Mouse (Mus musculus) heart, adult 9 months (tissue): ENCODE measurements around the gene Tmem253.

Experiments used
- DNase-seq, 2 experiments: peaks; one replicate each; pipeline ENCODE4 v3.0.0; 2022; ENCODE audit warnings: low spot score in 2 of 2

The Tmem253 gene

GRCm38 (mm10) chr14:52015445-52016100 is at the start of gene Tmem253:
Tmem253 (plus strand) TSS chr14:52015658.
- DNase-seq, result no peak

- DNase-seq, result no peak
Measured at GRCm38 (mm10) chr14:51967400-51967799, 48.1 kb upstream of the Tmem253 start.

DNA sequence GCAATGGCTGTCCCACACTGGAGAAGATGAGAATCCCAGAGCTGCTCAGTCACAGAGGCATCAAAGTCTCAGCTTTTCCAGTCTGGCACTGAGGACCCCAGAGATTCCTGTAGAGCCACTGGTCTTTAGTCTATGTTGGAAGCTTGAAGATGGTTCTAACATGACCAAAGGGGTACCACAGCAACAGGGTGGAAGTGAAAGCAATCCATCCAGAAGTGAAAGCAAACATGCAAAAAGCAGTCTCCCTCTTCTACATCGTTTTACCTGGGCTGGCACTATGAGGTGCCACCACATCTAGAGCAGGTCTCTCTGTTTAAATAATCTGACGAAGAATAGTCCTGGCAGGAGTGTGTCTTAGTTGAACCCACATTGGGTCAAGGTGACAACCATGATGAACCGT is 36.2 kb upstream of the Tmem253 start:
- no peak for DNase-seq

DNA sequence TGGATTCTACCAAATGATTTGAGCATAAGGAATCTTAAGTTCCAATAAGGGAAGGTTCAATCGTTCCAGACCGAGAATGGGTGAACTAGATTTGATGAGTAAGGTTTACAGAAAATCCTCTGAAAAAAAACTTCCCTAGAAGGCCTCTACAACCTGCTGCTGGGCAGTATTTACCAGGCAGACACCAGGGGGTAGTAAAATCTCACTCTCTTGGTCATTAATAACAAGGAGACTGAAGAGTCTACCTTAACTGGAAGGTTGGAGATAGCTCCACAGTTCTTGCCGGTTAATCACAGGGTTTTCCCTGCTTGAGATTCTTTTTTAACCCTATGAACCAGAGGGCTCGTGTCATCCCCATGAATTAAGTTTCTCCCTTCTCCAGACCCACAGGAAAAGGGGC is 32.2 kb upstream of the Tmem253 start:
- DNase-seq, result no peak

DNA sequence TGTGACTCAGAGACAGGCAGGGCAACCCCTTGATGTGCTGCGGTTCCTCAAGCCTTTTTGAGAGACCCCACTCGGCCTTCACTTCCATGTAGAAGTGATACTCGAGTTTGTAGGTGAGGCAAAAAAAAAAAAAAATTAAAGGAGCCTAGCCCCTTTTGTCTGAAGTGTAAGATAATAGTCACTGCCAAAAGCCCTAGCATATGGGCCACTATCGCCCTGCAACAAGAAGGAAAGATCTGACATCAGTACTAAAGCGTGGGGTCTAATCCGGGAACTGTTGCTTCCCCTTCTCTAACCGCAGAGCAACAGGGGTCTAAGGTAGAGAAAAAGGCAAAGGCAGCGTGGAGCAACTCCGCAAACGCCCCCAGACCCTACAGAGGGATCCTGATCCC is 31.6 kb upstream of the Tmem253 start:
- no peak for DNase-seq

DNA sequence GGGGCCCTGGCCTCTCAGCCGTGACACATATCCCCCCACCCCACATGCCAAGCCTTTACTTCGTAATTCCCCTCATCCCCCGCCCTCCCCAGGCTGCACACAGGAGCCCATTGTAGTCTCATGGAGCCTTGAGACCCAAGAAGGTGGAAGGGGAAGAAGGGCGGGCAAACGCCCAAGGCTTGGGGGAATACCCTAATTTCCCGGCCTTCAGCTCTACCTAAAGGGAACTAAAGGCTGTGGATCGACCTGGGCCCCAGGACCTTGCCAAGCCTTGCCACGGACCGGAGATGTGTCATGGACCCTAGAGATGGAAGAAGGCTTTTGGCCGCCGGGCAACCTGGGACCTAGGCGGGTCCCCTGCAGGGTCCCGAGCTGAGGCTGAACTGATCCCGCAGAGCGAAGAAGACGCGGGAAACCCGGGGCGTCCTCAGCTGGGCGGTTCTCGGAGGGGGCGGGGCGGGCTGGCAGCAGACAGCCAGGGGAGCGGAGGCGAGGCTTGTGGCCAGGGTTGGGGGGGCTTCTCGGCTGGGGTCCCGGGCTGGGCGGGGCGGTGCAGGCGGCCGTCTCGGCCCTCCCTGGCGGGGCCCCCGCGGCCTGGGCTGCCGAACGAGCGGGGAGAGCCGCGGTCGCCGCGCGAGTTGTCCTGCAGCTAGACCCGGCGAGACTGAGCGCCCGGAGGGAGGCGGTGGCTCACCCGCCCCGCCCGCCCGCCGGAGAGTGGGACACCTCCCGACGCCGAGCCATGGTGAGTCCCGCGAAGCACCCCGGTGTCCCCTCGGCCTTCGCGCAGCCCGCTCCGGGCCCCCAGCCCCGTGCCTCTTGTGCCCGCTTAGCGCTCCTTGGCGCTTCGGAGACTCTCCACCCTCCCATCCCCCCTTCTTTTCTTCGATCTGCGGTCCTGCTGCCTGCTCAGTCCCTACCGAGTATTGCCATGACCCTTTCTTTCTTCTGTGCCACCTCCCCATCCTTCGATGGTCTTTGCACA is 30.9 kb upstream of the Tmem253 start, which contains the start of gene Arhgef40:
Arhgef40 (plus strand) TSS at position 473 of the 985 bp plus-strand sequence.
- DNase-seq, result peak; percentile 75 to 78

DNA sequence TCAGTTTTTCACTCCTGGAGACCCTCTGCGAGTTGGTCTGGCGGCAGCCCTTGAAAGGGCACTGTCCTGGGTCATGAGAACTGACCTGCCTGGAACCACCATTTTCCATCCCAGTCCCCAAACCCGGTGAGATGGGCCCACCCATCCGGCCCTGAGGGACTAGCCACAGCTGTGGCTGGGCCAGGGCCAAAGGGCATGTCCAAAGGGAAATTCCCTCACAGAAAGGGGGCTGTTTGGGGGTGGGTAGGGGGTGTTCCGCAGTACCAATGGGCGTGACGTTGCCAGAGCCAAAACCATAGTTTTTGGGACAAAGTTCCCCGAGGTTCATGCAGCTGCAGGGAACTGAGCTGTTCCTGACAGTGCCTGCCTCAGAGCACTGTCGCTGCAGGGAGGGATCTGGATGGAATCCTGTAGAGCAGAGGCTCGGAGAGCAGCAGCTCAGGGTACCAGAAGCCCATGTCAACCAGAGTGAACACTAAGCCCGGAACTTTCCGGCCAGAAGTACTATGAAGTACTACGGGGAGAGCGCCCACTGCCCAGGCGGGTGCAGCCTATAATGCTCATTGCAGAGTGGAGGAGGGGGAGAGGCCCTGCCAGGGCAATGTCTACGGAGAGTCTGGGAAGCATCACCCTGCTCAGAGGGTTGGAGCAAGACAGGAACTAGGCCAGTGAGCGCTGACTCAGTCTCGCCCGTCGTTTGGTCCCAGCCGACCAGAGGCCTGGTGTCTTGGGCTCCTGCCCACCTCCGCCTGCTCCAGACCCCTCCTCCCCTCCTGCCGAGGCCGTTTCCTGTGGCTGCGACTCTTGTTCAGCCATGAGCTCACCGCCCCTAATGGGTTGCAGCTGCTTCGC is 29.9 kb upstream of the Tmem253 start:
- peak; percentile 90 to 92 for DNase-seq

DNA sequence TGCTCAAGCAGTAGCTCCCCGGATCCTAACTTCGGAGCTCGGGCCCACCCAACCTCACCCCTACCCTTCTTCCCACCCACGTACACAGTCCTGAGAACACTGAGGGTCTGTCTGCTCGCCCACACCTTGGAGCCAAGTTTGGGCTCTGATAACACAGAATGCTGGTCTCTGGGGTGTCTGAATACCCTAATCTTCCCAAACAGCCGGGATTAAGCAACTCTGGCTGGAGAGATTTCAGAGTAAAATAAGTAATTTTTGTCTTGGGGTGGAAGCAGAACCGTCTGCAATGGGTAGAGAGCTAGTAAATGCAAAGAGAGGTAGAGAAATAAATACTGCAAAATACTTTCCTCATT is 29.3 kb upstream of the Tmem253 start:
- no peak for DNase-seq

DNA sequence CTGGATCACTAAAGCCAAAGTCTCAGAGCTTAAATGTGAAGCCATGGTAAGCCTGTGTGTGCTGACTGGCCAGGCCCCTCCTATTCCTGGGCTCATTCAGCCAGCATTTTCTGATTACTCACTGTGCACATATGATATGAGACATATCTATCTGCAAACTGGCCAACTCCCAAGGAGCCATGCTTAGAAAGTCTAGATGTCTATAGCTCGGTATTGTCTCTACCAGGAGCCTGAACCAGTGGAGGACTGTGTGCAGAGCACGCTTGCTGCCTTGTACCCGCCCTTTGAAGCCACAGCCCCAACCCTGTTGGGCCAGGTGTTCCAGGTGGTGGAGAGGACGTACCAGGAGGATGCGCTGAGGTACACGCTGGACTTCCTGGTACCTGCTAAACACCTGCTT is 28.3 kb upstream of the Tmem253 start:
- no peak for DNase-seq

- no peak for DNase-seq
Measured at GRCm38 (mm10) chr14:51988731-51989130, 26.7 kb upstream of the Tmem253 start.

DNA sequence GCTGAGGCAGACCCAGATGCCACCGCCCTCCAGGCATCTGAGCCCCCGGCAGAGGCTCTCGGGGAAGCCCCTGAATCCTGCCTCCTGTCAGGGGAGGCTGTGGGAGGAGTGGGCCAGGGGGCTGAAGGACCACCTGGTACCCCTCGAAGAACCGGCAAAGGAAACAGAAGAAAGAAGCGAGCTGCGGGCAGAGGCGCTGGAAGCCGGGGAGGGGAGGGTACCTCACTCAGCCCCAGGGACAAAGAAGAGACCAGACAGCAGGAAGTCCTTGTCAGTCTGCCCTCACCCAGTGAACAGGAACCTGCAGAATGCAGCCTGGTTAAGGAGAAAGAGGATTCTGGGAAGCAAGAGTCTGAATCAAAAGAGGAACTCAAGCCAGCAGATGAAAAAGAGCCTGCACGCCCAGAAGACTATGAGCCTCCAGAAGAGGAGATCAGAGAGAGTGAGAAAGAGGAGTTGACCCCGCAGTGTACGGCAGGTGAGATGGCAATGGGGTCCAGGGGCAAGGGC is 25.9 kb upstream of the Tmem253 start:
- DNase-seq, result no peak

DNA sequence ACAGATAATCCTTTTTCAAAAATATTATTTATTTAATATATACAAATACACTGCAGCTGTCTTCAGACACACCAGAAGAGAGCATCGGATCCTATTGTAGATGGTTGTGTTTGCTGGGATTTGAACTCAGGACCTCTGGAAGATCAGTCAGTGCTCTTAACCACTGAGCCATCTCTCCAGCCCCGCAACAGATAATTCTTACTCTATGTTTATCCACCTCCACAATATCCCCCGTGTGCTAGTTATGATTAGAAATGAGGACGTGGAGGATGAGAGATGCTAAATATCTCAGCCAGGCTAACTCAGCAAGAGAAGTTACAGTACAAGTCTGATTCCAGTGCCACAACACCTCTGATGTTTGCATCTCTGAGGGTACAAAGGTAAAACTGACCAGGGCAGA is 21.0 kb upstream of the Tmem253 start:
- no peak for DNase-seq

DNA sequence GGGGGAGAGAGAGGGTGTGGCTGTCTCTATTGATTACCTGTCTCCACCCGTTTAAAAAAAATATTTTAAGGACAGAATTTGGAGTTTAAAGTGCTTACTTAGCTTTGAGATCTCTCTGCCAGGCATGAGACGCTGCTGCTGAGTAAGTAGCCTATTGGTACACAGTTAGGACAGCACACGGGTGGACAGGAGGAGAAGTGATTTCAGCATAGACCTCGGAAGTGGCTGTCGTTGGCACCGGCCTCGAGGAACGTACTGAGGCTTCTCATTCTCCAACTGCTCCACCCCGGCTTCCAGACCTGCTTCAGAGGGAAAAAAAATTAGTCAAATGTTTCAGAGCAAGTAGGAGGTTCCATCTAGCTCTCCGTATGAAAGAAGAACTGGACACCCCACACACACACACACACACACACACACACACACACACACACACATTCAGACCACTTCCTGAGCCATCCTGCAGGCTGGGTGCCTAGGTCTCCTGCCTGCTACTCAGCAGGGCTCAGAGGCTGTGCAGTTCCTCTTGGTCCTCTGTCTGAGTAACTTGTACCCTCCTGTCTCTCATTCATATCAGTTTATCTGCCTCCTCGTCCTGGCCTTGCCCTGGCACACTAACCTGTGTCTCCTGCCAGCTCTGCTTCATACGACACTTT is 20.1 kb upstream of the Tmem253 start:
- DNase-seq, result no peak

GRCm38 (mm10) chr14:51996231-51996841 is 19.1 kb upstream of the Tmem253 start:
- no peak for DNase-seq

GRCm38 (mm10) chr14:51996866-51997265 is 18.6 kb upstream of the Tmem253 start:
- no peak for DNase-seq

GRCm38 (mm10) chr14:51997483-51997882 is 18.0 kb upstream of the Tmem253 start:
- no peak for DNase-seq

DNA sequence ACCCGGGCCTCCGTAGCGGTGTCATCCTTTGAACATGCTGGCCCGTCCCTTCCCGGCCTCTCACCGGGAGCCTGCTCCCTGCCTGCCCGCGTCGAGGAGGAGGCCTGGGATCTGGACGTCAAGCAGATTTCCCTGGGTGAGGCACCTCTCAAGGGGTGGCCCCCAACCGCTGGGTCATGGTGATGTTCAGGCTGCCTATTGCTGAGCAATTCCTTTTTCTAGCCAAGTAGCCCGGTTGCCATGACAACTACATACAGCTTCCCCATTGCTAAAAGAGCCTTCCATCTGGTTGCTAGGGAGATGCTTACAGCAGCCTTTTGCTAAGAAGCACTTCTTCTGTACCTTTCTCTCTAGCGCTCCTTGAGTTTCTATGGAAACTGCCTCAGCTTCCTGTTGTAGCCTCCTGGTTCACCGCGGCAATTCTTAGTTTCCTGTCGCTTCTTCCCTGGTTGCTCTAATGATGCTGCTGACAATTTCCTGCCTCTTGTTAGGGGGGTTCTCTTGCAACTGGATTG is 11.4 kb upstream of the Tmem253 start:
- peak in 1 of 2 experiments; percentile 39 for DNase-seq

DNA sequence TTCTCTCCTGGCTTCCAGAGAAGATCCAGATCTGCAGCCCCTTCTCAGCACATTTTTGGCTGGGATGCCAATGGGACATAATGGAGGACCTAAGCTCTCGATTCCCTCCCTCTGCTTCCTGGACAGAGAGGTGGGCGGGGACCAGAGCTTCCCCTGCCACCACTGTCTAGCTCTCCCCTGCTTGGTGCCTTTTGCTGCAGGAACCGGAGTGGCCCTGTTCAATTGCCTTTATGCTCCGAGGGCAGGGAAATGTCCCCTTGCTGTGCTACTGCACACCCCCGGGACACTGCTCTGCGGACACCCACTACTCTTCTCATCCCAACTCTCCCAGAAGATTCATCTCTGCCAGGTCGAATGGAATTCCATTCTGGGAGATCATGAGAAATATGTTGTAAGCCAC is 10.3 kb upstream of the Tmem253 start:
- DNase-seq, result no peak

DNA sequence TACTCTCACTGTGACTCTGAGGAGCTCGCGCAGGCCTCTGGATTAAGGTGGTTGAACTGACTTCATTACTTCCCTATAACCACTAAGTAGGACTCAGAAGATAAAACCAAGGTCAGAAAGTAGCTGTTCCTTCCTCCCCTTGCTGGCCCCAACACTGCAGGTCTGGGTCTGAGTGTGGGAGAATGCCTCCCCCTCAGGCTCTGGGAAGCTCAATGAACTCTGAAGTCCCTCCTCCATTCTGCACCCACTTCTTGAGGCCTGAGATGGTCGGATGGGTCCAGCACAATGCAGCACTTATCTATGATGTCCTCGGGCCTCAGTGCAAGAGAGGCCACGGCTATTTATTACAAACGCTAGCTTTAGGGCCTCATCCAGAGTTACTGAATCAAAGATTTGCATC is 9.8 kb upstream of the Tmem253 start:
- no peak for DNase-seq

- DNase-seq, result no peak
Measured at GRCm38 (mm10) chr14:52006241-52006640, 9.2 kb upstream of the Tmem253 start.

- no peak for DNase-seq
Measured at GRCm38 (mm10) chr14:52006771-52007170, 8.7 kb upstream of the Tmem253 start.
